Mouse (Mus musculus) spleen, adult 2 months (tissue): ENCODE results near the gene Mta1. TPM values are rescaled to one million over a fixed set of nuclear protein-coding genes. Genes with fewer than 3 reads are reported as not detected.

Source experiments
- DNase-seq, 2 experiments: peaks; one replicate each; pipeline versions ENCODE4 v3.0.0 to v3.0.0-alpha.2; 2012 to 2021; ENCODE audit warnings: low spot score in 2 of 2, low read depth in 1 of 2
- H3K27ac ChIP-seq: fragments of 200-500 bp; 2 replicates; pipeline ENCODE4 v1.5.1; 2012; ENCODE audit warnings: low read length, inconsistent platforms; ENCODE audit not compliant: insufficient read depth
- H3K27me3 ChIP-seq: fragments of 200-500 bp; 2 replicates; pipeline ENCODE4 v1.6.1; 2012; ENCODE audit warnings: mild to moderate bottlenecking, moderate library complexity, low read length, inconsistent platforms; ENCODE audit not compliant: control insufficient read depth, insufficient read depth
- H3K36me3 ChIP-seq: fragments of 200-500 bp; 2 replicates; pipeline ENCODE4 v1.6.1; 2012; ENCODE audit warnings: mild to moderate bottlenecking, low read length, inconsistent platforms; ENCODE audit not compliant: control insufficient read depth, insufficient read depth
- H3K4me1 ChIP-seq: fragments of 200-500 bp; 2 replicates; pipeline ENCODE4 v1.6.1; 2011; ENCODE audit warnings: inconsistent platforms; ENCODE audit not compliant: control insufficient read depth, insufficient read depth, insufficient read length
- H3K4me3 ChIP-seq: fragments of 200-500 bp; 2 replicates; pipeline ENCODE4 v1.5.1; 2011; ENCODE audit warnings: mild to moderate bottlenecking, inconsistent platforms; ENCODE audit not compliant: insufficient read depth, insufficient read length; ENCODE audit errors: extremely low read depth
- CTCF ChIP-seq: fragments of 200-500 bp; IDR thresholded peaks from 2 replicates; pipeline ENCODE4 v1.5.1; 2011; ENCODE audit warnings: mild to moderate bottlenecking, inconsistent platforms; ENCODE audit not compliant: insufficient read depth, insufficient read length, insufficient replicate concordance; ENCODE audit errors: extremely low read depth
- POLR2A ChIP-seq: fragments of 200-500 bp; IDR thresholded peaks from 2 replicates; pipeline ENCODE4 v1.6.1; 2011; ENCODE audit warnings: low read depth, low read length, inconsistent platforms
- WGBS: fragments of 180-500 bp; shearing (Covaris S2); methylation state at CpG from one replicate; pipeline ENCODE4 v1.1.7; 2018; 5-methylcytosine and 5-hydroxymethylcytosine counted together
- polyA plus RNA-seq: library from polyadenylated mRNA; depleted of rRNA; stranded (reverse); fragments of >200 nt; gene quantifications from 2 replicates; pipeline ENCODE4 v1.2.3, GENCODE M21; 2012

The Mta1 gene
- polyA plus RNA-seq, 1 experiment: 55.6 TPM

DNA sequence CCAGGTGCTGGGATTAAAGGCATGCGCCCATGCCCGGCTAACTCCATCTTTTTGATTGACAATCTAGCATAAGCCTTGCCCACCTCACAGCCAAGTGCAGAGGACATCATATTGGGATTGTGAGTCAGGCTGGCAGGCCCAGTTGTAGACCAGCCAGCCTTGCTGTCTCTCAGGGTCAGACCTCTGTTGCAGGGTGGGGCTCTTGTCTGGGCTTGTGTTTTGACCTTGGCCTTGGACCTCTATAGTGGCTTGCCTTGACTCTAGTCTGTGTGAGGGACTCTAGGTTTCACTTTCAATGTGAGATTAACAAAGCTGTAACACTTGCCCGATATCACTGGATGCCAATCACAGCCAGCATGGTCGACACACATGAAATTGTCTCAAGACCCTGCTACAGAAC is 16.1 kb downstream of the Mta1 start:
- Histone ChIP-seq H3K4me3 (no peak overlapping the region), H3K4me1 (no peaks in the 10 kb centered on the region), H3K27ac (no peak overlapping the region), H3K27me3 (no peaks in the 10 kb centered on the region), H3K36me3 (peaks cover 14% of the 10 kb centered on the region)
- WGBS: 84% methylated on average over 4 of the region's 4 CpGs
- DNase-seq: no peak
- no peak for TF ChIP-seq POLR2A
- no peak for TF ChIP-seq CTCF

DNA sequence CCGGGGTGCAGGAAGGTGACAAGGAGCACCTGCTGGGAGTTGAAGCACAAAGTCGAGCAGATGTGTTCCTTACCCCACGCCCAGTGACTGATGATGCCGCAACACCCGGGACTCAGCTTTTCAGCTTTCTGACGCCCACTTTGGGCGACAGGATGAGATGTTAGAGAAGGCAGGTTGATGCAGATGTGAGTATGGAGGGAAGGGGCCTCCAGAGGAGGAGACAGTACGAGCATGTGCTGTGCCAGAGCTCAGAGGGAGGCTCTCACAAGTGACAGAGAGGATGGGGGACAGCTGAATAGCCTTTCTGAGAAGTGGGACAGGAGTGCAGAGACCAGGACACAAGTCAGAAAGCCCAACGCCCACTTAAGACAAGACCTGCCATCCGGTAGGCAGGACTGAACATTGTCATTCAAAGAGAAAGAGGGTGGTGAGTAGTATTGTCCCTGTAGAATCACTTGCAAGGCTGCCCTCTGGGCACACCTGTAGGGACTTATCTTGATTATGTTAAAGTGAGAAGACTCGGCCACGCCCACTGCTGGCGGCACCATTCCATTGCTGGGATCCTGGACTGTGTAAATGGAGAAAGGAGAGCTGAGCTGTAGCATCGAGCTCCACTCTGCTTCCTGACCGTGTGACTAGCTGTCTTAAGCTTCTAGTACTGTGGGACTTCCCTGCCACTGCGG is 16.9 kb downstream of the Mta1 start:
- TF ChIP-seq POLR2A (no peak), CTCF (no peak)
- Histone ChIP-seq H3K4me3 (no peak overlapping the region), H3K27me3 (no peaks in the 10 kb centered on the region), H3K27ac (no peak overlapping the region), H3K4me1 (no peaks in the 10 kb centered on the region), H3K36me3 (peaks cover 14% of the 10 kb centered on the region)
- WGBS: 88% methylated on average over 16 of the region's 16 CpGs
- no peak for DNase-seq

DNA sequence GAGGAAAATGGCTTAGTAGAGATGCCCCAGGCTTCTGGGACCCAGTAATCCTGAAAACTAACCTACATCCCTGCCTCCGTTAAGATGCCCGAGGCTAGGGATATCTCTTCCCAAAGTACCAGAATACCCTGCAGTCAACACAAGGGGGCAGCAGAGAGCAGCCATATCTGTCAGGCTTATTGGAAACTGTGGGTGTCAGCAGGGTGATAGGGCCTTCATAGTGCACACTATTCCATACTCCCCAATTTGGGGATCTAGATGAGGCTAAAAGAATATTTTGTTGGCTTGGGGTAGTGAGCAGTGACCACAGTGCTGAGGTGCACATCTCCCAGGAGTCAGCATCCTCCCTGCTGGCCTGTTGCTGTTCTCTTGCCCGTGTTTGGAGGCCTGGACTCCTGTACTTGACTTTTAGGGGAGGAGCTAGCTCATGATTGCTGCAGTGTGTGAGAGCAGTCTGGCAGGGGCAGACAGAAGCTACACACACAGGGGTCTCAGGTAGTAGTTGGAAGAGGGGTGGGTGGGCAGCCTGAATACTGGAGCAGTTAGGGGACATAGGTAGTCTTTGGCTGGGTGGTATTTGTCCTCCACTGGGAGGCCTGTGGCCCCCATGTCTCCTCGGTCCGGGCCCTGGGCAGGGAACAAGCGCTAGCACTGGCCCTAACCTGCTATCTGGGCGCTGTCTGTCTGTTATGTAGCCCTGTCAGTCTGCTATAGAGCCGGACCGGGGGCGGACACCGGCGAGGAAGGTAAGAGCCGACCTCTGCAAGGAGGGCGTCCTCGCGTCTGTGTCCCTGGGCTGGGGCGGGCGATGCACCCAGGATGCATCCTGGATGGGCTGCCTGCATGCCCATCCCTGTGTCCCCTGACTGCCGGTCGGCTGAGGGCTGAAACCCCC is 21.7 kb downstream of the Mta1 start:
- TF ChIP-seq POLR2A (no peak), CTCF (peak; percentile 70; the same call in 1 of the 2 replicates)
- H3K27me3 ChIP-seq: no peaks in the 10 kb centered on the region
- H3K36me3 ChIP-seq: peaks cover 28% of the 10 kb centered on the region
- DNase-seq: peak in 1 of 2 experiments; percentile 65
- no peaks in the 10 kb centered on the region for H3K4me1 ChIP-seq
- no peak overlapping the region for H3K27ac ChIP-seq
- H3K4me3 ChIP-seq: no peak overlapping the region
- WGBS: 95% methylated on average over 20 of the region's 20 CpGs

GRCm38 (mm10) chr12:113124726-113125125 is 26.6 kb downstream of the Mta1 start:
- peaks cover 45% of the 10 kb centered on the region for H3K36me3 ChIP-seq
- H3K4me1 ChIP-seq: no peaks in the 10 kb centered on the region
- H3K4me3 ChIP-seq: no peak overlapping the region
- no peaks in the 10 kb centered on the region for H3K27me3 ChIP-seq
- H3K27ac ChIP-seq: peak overlapping the region; percentile 19; the same call in 1 of the 2 replicates
- TF ChIP-seq CTCF (no peak), POLR2A (no peak)
- WGBS: 87% methylated on average over 6 of the region's 6 CpGs
- no peak for DNase-seq

- no peak for DNase-seq
- 97% methylated on average over 8 of the region's 8 CpGs for WGBS
- TF ChIP-seq CTCF: no peak
- TF ChIP-seq POLR2A: no peak
- Histone ChIP-seq H3K36me3 (peaks cover 58% of the 10 kb centered on the region), H3K27me3 (no peaks in the 10 kb centered on the region), H3K27ac (no peak overlapping the region), H3K4me3 (no peak overlapping the region), H3K4me1 (no peaks in the 10 kb centered on the region)
Observed at GRCm38 (mm10) chr12:113130732-113131131, 32.7 kb downstream of the Mta1 start.

DNA sequence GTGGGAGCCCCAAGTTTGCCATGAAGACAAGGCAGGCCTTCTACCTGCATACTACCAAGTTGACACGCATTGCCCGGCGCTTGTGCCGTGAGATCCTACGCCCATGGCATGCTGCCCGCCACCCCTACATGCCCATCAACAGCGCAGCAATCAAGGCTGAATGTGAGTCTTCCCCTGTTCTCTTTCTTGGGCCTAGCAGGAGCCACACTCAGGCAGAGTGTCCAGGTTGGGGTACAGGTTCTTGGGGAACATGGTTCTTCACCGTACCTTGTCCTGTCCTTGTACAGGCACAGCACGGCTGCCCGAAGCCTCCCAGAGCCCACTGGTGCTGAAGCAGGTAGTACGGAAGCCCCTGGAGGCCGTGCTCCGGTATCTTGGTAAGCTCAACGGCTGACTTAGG is 33.5 kb downstream of the Mta1 start:
- no peak for DNase-seq
- Histone ChIP-seq H3K27ac (no peak overlapping the region), H3K36me3 (peaks cover 59% of the 10 kb centered on the region), H3K4me3 (no peak overlapping the region), H3K4me1 (no peaks in the 10 kb centered on the region), H3K27me3 (no peaks in the 10 kb centered on the region)
- WGBS: 98% methylated on average over 14 of the region's 14 CpGs
- TF ChIP-seq CTCF (no peak), POLR2A (no peak)

DNA sequence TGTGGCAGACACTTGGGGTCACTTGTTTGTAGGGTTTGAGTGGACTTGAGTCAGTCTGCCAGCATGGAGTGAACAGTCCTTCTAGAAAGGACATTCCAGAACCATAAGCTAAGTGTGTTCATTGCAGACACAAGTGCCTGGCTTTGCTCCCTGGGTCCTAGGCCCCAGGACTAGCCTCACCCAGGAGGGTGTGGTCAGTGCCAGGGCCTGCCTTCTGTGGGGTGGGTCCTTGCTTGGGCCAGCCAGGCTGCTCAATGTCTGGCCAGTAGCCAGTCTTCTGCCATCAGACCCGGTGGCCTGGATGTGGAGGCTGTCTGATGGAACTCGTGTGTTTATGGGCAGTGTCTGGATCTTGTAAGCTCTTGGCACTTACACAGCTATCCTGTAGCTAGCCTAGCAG is 34.5 kb downstream of the Mta1 start:
- WGBS: 84% methylated on average over 2 of the region's 2 CpGs
- H3K4me1 ChIP-seq: no peaks in the 10 kb centered on the region
- H3K4me3 ChIP-seq: no peak overlapping the region
- H3K36me3 ChIP-seq: peaks cover 52% of the 10 kb centered on the region
- DNase-seq: no peak
- TF ChIP-seq CTCF: no peak
- no peak overlapping the region for H3K27ac ChIP-seq
- H3K27me3 ChIP-seq: no peaks in the 10 kb centered on the region
